Mouse (Mus musculus): ENCODE results near the gene Arxes2.
"Not testable (repeated sequence)": the region's sequence is repeated elsewhere in the genome, so short reads cannot be mapped to it uniquely, and the experiment has no call there.

The Arxes2 gene

GRCm38 (mm10) chrX:135993664-135994119, at the start of gene Arxes2:
TSS of gene Arxes2 (plus strand) at chrX:135993824.
- DNase-seq (ENCODE audit: low read depth in 1 of 2, low spot score in 2 of 2): not testable (repeated sequence)

GRCm38 (mm10) chrX:135948699-135949437, 44.8 kb upstream of the Arxes2 start:
- no peak for DNase-seq (ENCODE audit: low read depth in 1 of 2, low spot score in 2 of 2)

- DNase-seq (ENCODE audit: low read depth in 1 of 2, low spot score in 2 of 2): no peak
These were observed 36.5 kb upstream of the Arxes2 start for GRCm38 (mm10) chrX:135956988-135957690.

- no peak for DNase-seq (ENCODE audit: low read depth in 1 of 2, low spot score in 2 of 2)
These were observed 35.9 kb upstream of the Arxes2 start for GRCm38 (mm10) chrX:135957691-135958081.

- DNase-seq (ENCODE audit: low read depth in 1 of 2, low spot score in 2 of 2): no peak
These were observed 34.9 kb upstream of the Arxes2 start for GRCm38 (mm10) chrX:135958589-135959225.

- DNase-seq (ENCODE audit: low read depth in 1 of 2, low spot score in 2 of 2): no peak
These were observed 34.1 kb upstream of the Arxes2 start for GRCm38 (mm10) chrX:135959536-135959935.

- no peak for DNase-seq (ENCODE audit: low read depth in 1 of 2, low spot score in 2 of 2)
These were observed 31.3 kb upstream of the Arxes2 start for GRCm38 (mm10) chrX:135962342-135962741.

- no peak for DNase-seq (ENCODE audit: low read depth in 1 of 2, low spot score in 2 of 2)
These were observed 30.5 kb upstream of the Arxes2 start for GRCm38 (mm10) chrX:135963130-135963529.

- no peak for DNase-seq (ENCODE audit: low read depth in 1 of 2, low spot score in 2 of 2)
These were observed 30.0 kb upstream of the Arxes2 start for GRCm38 (mm10) chrX:135963629-135964028.

GRCm38 (mm10) chrX:135973597-135974423, 19.8 kb upstream of the Arxes2 start:
- DNase-seq (ENCODE audit: low read depth in 1 of 2, low spot score in 2 of 2): no peak

GRCm38 (mm10) chrX:135974424-135975225, 19.0 kb upstream of the Arxes2 start:
- DNase-seq (ENCODE audit: low read depth in 1 of 2, low spot score in 2 of 2): no peak

GRCm38 (mm10) chrX:135975226-135975552, 18.4 kb upstream of the Arxes2 start:
- peak; percentile 5 to 10 for DNase-seq (ENCODE audit: low read depth in 1 of 2, low spot score in 2 of 2)

- DNase-seq (ENCODE audit: low read depth in 1 of 2, low spot score in 2 of 2): no peak
These were observed 8.9 kb upstream of the Arxes2 start for GRCm38 (mm10) chrX:135984539-135985260.

- DNase-seq (ENCODE audit: low read depth in 1 of 2, low spot score in 2 of 2): no peak
These were observed 7.4 kb upstream of the Arxes2 start for GRCm38 (mm10) chrX:135986267-135986666.

- DNase-seq (ENCODE audit: low read depth in 1 of 2, low spot score in 2 of 2): no peak
These were observed 3.0 kb upstream of the Arxes2 start for GRCm38 (mm10) chrX:135990661-135991060.

GRCm38 (mm10) chrX:135993192-135993594, 431 bp upstream of the Arxes2 start:
- DNase-seq (ENCODE audit: low read depth in 1 of 2, low spot score in 2 of 2): not testable (repeated sequence)

GRCm38 (mm10) chrX:136007199-136007843, 13.7 kb downstream of the Arxes2 start:
- no peak for DNase-seq (ENCODE audit: low read depth in 1 of 2, low spot score in 2 of 2)

- no peak for DNase-seq (ENCODE audit: low read depth in 1 of 2, low spot score in 2 of 2)
These were observed 20.8 kb downstream of the Arxes2 start for GRCm38 (mm10) chrX:136014392-136014791.

- DNase-seq (ENCODE audit: low read depth in 1 of 2, low spot score in 2 of 2): no peak
These were observed 36.7 kb downstream of the Arxes2 start for GRCm38 (mm10) chrX:136030331-136030730.
